Mouse (Mus musculus) forebrain, embryonic 15.5 days (tissue): ENCODE data around the gene Thap4. TPM values are rescaled to one million over a fixed set of nuclear protein-coding genes. Genes with fewer than 3 reads are reported as not detected.

ENCODE experiments used
- ATAC-seq: fragments of 200-750 bp; cut with Nextera tagmentation; replicated peaks from 2 replicates; pipeline ENCODE4 v1.8.0; 2017; ENCODE audit warnings: mild to moderate bottlenecking, moderate TSS enrichment, moderate library complexity
- H3K27ac ChIP-seq: fragments of 300-500 bp; sonication (generic); replicated peaks from 2 replicates; pipeline ENCODE4 v1.5.1; 2015; ENCODE audit warnings: mild to moderate bottlenecking, inconsistent platforms
- H3K27me3 ChIP-seq: fragments of 300-500 bp; sonication (generic); 2 replicates; pipeline ENCODE4 v1.6.1; 2015; ENCODE audit warnings: inconsistent platforms
- H3K36me3 ChIP-seq: fragments of 300-500 bp; sonication (generic); 2 replicates; pipeline ENCODE4 v1.6.1; 2015; ENCODE audit warnings: mild to moderate bottlenecking, inconsistent platforms
- H3K4me1 ChIP-seq: fragments of 300-500 bp; sonication (generic); 2 replicates; pipeline ENCODE4 v1.6.1; 2015; ENCODE audit warnings: inconsistent platforms
- H3K4me2 ChIP-seq: fragments of 300-500 bp; sonication (generic); replicated peaks from 2 replicates; pipeline ENCODE4 v1.6.1; 2015; ENCODE audit warnings: mild to moderate bottlenecking, inconsistent platforms
- H3K4me3 ChIP-seq: fragments of 300-500 bp; sonication (generic); 2 replicates; pipeline ENCODE4 v1.5.1; 2015; ENCODE audit warnings: mild to moderate bottlenecking, inconsistent platforms
- H3K9ac ChIP-seq: fragments of 300-500 bp; sonication (generic); replicated peaks from 2 replicates; pipeline ENCODE4 v1.6.1; 2015; ENCODE audit warnings: mild to moderate bottlenecking, inconsistent platforms
- H3K9me3 ChIP-seq: fragments of 300-500 bp; sonication (generic); 2 replicates; pipeline ENCODE4 v1.6.1; 2016; ENCODE audit warnings: inconsistent platforms
- WGBS: fragments of 180-500 bp; shearing (Covaris S2); methylation state at CpG from one replicate; pipeline ENCODE4 v1.1.7; 2015; ENCODE audit warnings: mixed read lengths; 5-methylcytosine and 5-hydroxymethylcytosine counted together
- polyA plus RNA-seq: library from polyadenylated mRNA; unstranded; fragments of >200 nt; fragmentation: Nextera tagmentation; extraction: Ambion mirVana; gene quantifications from 2 replicates; pipeline ENCODE4 v1.2.1, GENCODE M21; 2015

The Thap4 gene
- 43.1 and 47.4 TPM in 2 replicates for polyA plus RNA-seq

DNA sequence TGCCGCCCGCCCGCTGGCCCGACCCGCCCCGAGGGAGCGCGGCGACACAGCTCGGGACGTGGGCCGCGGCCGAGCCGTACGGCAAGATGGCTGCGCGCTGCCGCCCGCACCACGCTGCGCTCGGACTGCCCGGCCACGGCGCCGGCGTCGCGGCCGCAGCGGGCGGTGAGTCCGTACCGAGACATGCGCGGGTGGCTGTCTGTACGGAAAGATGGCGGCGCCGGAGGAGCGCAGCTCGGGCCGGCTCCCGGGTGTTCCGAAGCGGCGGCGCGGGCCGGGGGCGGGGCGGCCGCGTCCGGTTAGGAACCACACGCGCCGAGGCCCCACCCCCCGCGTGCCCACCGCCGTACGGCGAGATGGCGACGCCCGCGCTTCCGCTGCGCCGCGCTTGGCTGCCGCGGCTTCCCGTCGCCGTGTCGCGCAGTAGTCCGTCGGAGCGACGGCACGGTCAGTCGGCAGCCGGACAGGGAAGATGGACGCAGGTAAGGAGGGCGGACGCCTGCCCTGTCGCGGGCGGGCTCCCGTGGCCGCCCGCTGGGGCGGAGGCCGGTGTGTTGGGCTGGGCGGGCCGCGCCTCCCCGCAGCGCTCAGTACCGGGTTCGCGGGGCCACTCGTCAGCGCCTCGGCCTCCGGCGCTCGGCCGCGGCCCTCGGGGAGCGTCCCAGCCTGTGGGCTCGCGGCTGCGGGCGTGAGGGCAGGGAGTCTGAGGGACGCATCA, at the start of gene Thap4:
TSS of gene Thap4 (minus strand) at position 292 of the 718 bp plus-strand sequence.
- H3K4me2 ChIP-seq = peak within 1 kb of the TSS; percentile 85
- H3K9ac ChIP-seq = peak within 1 kb of the TSS; percentile 73
- WGBS = under 1% methylated on average over 95 of the region's 121 CpGs
- ATAC-seq = peak; percentile 95
- peak within 1 kb of the TSS; percentile 87 for H3K27ac ChIP-seq
- peaks cover 28% of the 10 kb centered on the region for H3K4me1 ChIP-seq
- no peaks in the 10 kb centered on the region for H3K9me3 ChIP-seq
- H3K4me3 ChIP-seq = peak within 1 kb of the TSS; percentile 98
- no peaks in the 10 kb centered on the region for H3K27me3 ChIP-seq
- H3K36me3 ChIP-seq = peaks cover 10% of the 10 kb centered on the region; the same call in 1 of the 2 replicates

DNA sequence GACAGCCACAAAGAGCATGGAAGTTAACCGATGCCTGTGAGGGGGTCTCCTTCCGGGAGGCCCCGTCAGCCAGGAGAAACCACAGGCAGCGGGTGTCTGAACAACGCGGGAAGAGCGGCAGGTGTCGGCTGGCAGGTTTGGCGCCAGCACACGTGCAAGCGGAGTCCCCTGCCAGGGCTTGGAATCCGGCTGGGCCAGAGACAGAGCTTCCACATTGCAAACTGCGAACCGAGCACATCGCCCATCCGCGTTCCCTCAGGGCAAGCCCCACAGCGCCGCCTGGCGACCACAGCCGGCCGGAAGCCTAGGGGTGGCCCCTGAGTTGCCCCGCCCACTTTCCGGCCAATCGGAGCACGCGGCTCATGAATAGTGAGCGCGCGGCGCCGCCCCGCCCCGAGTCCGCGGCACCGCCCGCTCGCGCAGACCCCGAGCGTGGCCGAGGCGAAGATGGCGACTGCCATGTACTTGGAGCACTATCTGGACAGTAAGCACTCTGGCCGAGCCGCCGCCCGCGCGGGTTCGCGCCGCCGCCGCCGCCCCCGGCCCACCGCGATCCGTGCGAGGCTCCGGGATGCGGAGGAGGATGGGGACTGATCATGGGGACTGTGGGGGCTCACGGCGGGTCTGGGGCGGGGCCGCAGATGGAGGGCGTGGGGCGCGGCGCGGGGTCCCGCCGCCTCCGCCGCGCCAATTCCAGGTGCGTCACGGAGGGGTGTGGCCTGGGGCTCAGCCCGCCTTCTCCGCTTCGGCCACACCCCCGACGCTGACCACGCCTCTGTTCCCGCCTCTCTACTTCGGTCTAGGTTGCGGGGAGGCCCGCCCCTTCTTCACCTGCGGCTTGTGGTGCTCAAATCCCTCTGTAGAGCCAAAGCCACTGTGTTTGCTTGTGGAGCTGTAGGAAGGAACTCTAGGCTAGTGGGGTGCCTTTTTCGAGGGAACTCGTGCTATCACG, 49.2 kb upstream of the Thap4 start, which contains the start of gene Ing5:
TSS of gene Ing5 (plus strand) at position 410 of the 952 bp plus-strand sequence.
- Histone ChIP-seq H3K36me3 (peaks cover 26% of the 10 kb centered on the region), H3K4me1 (peaks cover 33% of the 10 kb centered on the region), H3K4me3 (peak within 1 kb of the TSS; percentile 90), H3K4me2 (peak within 1 kb of the TSS; percentile 94), H3K9ac (peak within 1 kb of the TSS; percentile 82), H3K27ac (peak within 1 kb of the TSS; percentile 96), H3K27me3 (no peaks in the 10 kb centered on the region), H3K9me3 (no peaks in the 10 kb centered on the region)
- WGBS = under 1% methylated on average over 81 of the region's 94 CpGs
- peak; percentile 91 for ATAC-seq

DNA sequence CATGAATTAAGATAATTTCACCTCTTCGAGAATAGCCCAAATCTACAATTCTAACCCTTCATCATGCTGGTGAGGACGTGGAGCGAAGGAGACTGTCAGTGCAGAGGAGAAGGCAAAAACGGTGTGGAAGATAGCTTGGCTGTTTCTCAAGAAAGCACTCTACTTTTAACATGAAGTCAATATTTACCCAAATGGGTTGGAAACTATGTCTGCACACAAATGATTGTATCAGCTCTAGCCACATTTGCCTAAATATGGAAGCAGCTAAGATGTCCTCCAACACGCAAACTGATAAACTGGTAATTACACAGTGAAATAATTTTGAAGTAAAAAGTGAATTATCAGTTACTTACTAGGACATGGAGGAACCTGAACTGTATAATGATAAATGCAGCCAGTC, 48.1 kb upstream of the Thap4 start:
- no peak overlapping the region for H3K9ac ChIP-seq
- H3K4me1 ChIP-seq = peaks cover 33% of the 10 kb centered on the region
- peak overlapping the region; percentile 94 for H3K4me2 ChIP-seq
- H3K36me3 ChIP-seq = peaks cover 25% of the 10 kb centered on the region
- H3K27me3 ChIP-seq = no peaks in the 10 kb centered on the region
- no peaks in the 10 kb centered on the region for H3K9me3 ChIP-seq
- 81% methylated on average over 5 of the region's 5 CpGs for WGBS
- ATAC-seq = no peak
- peak overlapping the region; percentile 96 for H3K27ac ChIP-seq
- H3K4me3 ChIP-seq = 0 out of 2 replicates have a peak overlapping the region, but pooled peaks have one; percentile 90

DNA sequence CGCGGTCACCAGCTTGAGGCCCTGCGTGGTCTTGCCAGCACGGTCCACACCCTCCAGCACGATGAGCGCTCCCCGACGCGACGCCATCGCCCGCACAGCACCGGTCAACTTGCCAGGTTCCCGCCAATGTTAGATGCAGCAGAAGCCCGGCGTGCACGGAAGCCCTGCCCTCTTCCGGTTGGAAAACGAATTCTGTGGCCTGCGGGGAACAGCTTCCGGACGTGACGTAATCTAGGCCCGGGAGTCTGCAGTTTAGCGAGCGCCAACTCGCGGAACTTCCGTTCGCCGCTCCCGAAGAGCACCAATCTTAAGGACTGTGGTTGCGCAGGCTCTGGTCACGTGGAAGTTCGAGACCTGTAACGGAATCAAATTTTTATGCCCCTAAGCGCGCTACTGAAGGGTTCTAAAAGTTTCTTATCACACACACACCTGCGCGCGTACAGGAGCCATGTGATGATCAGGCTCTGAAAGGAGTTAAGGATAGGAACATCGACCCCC, 47.1 kb upstream of the Thap4 start, which contains the start of gene Dtymk:
TSS of gene Dtymk (minus strand) at position 194 of the 498 bp plus-strand sequence.
- H3K9ac ChIP-seq = peak within 1 kb of the TSS; percentile 74
- peak within 1 kb of the TSS; percentile 94 for H3K4me2 ChIP-seq
- WGBS = under 1% methylated on average over 42 of the region's 42 CpGs
- H3K36me3 ChIP-seq = peaks cover 21% of the 10 kb centered on the region
- no peaks in the 10 kb centered on the region for H3K9me3 ChIP-seq
- peak; percentile 66 for ATAC-seq
- no peaks in the 10 kb centered on the region for H3K27me3 ChIP-seq
- peaks cover 33% of the 10 kb centered on the region for H3K4me1 ChIP-seq
- peak within 1 kb of the TSS; percentile 96 for H3K27ac ChIP-seq
- peak within 1 kb of the TSS; percentile 72 for H3K4me3 ChIP-seq

DNA sequence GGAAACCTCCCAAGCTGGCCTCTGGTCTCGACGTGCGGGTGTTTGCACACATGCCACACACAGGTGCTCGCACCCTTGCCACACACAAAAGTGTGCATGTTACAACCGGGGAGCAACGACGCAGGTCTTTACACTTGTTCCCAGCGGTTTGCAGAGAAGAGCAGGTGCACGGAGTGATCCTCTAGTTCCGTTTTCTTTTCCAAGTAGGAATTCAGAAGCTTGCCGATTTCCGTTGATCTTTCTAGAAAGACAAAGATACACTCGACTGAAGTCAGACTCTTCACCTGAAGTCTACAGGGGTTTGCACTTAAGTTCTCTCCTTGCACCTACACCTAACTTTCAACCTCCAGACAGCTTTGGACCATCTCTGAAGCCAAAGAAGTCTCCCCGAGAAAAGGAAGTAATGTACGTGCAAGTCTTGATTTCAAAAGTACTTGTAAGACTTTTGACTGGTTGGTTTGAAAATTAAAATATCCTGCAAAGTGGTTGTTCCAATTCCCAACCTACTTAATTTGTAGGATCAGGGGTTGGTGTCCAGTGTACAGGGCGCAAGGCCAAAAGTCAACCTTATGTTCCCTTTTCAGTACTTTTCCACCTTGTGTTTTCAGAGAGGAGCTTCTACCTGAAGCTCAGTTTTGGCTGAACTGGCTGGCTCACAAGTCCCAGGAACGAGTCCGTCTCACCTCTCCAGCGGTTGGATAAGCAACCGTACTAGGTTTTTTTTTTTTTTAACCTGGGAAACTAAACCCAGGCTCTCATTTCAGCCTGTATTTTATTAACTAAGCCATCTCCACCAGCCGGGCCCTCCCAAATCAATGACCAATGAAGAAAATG, 46.2 kb upstream of the Thap4 start:
- ATAC-seq = no peak
- peak overlapping the region; percentile 78 for H3K27ac ChIP-seq
- 78% methylated on average over 21 of the region's 21 CpGs for WGBS
- H3K4me3 ChIP-seq = peak overlapping the region; percentile 72
- H3K27me3 ChIP-seq = no peaks in the 10 kb centered on the region
- H3K9ac ChIP-seq = peak overlapping the region; percentile 74
- peaks cover 33% of the 10 kb centered on the region for H3K4me1 ChIP-seq
- no peaks in the 10 kb centered on the region for H3K9me3 ChIP-seq
- peak overlapping the region; percentile 94 for H3K4me2 ChIP-seq
- H3K36me3 ChIP-seq = peaks cover 22% of the 10 kb centered on the region

DNA sequence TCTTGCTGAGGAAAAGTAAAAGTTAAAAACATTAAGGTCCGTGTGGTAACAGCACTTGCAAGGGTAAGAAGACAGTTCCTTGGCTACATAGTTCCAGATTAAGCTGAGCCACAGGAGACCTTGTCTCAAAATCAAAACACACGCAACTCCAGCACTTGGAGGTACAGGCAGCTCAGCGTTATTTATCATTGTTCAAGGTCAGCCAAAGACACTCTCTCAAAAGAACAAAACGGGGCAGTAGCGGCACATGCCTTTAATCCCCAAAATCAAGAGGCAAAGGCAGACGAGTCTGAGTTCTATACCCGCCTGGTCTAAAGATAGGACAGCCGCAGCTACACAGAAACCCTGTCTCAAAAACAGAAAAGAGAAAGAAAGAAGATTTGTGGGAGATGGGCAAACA, 41.2 kb upstream of the Thap4 start:
- Histone ChIP-seq H3K4me1 (peaks cover 4% of the 10 kb centered on the region), H3K27ac (no peak overlapping the region), H3K4me2 (no peak overlapping the region), H3K36me3 (peaks cover 63% of the 10 kb centered on the region), H3K9me3 (no peaks in the 10 kb centered on the region), H3K9ac (no peak overlapping the region), H3K27me3 (no peaks in the 10 kb centered on the region), H3K4me3 (no peak overlapping the region)
- no peak for ATAC-seq
- WGBS = 81% methylated on average over 8 of the region's 8 CpGs

DNA sequence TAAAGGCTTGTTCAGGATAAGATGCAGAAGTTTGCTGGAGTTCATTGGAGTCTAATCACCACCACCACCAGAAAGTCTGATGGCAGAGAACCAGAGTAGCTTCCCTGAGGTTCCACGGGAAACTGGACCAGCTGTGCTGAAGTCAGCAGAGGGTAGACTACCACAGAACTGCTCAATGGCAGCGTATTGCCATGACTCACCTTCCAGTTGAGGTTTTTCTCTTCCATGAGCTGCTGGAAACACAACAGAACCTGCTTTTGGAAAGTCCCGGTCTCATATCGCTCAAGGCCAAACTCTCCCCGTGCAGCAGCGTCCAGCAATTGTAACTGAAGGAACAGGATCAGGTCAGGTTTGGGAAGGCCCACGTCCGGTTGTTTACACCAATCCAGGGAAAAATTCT, 39.9 kb upstream of the Thap4 start:
- Histone ChIP-seq H3K27me3 (no peaks in the 10 kb centered on the region), H3K9me3 (no peaks in the 10 kb centered on the region), H3K4me3 (no peak overlapping the region), H3K9ac (no peak overlapping the region), H3K4me1 (no peaks in the 10 kb centered on the region), H3K4me2 (no peak overlapping the region), H3K27ac (no peak overlapping the region), H3K36me3 (peaks cover 73% of the 10 kb centered on the region)
- WGBS = 95% methylated on average over 8 of the region's 8 CpGs
- ATAC-seq = no peak

DNA sequence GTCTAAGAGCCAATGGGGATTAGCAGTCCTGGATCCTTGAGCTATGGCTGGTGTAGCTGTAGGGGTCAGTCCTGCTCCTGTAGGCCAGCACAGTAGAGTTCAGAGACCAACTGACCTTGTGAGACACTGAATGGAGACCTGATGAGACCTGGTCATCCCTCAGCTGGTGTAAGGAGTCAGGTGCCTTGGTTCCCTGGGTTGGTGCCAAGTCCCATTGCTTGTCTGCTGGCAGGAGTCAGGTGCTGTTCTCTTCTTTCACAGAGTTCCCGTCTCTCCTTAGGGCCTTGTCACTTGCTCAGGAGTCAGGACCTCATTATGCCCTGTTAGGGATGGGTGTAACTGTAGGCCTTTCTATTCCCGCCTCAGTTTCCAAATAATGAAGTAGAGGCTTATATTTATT, 32.2 kb upstream of the Thap4 start:
- Histone ChIP-seq H3K27me3 (no peaks in the 10 kb centered on the region), H3K9ac (no peak overlapping the region), H3K4me2 (no peak overlapping the region), H3K4me3 (no peak overlapping the region), H3K36me3 (peaks cover 87% of the 10 kb centered on the region), H3K27ac (no peak overlapping the region), H3K4me1 (no peaks in the 10 kb centered on the region), H3K9me3 (no peaks in the 10 kb centered on the region)
- WGBS = 87% methylated on average over 2 of the region's 2 CpGs
- no peak for ATAC-seq

- no peak overlapping the region for H3K4me2 ChIP-seq
- no peak overlapping the region for H3K4me3 ChIP-seq
- no peaks in the 10 kb centered on the region for H3K4me1 ChIP-seq
- ATAC-seq = no peak
- H3K27ac ChIP-seq = no peak overlapping the region
- H3K9ac ChIP-seq = no peak overlapping the region
- no peaks in the 10 kb centered on the region for H3K9me3 ChIP-seq
- H3K27me3 ChIP-seq = no peaks in the 10 kb centered on the region
- H3K36me3 ChIP-seq = peaks cover 70% of the 10 kb centered on the region
- WGBS = 91% methylated on average over 5 of the region's 5 CpGs
These were observed 22.0 kb upstream of the Thap4 start for GRCm38 (mm10) chr1:93776686-93777085.

DNA sequence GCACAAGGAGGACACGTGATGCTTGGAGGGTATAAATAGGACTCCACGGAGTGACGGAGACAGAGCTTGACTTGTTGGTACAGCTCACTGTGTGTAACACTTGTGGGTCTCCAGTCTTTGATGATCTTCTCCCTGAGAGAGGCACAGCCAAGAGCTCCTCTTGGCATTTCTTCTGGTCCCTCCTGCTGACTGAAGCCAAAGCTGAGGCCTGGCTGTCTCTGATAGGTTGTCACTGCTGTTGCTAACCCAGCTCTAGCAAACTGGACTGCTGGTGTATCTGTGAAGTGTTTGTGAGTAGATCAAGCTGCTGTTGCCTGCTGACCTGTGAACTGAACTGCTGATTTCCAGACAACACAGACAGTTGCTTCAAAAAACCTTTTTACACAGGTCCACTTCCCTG, 15.2 kb upstream of the Thap4 start:
- Histone ChIP-seq H3K4me3 (no peak overlapping the region), H3K4me1 (no peaks in the 10 kb centered on the region), H3K27me3 (no peaks in the 10 kb centered on the region), H3K27ac (no peak overlapping the region), H3K9me3 (no peaks in the 10 kb centered on the region), H3K9ac (no peak overlapping the region), H3K36me3 (peaks cover 34% of the 10 kb centered on the region), H3K4me2 (no peak overlapping the region)
- no peak for ATAC-seq
- 96% methylated on average over 3 of the region's 3 CpGs for WGBS

GRCm38 (mm10) chr1:93767600-93767999, 12.9 kb upstream of the Thap4 start:
- Histone ChIP-seq H3K4me2 (no peak overlapping the region), H3K9me3 (no peaks in the 10 kb centered on the region), H3K27ac (no peak overlapping the region), H3K36me3 (peaks cover 18% of the 10 kb centered on the region; the same call in 1 of the 2 replicates), H3K4me3 (no peak overlapping the region), H3K27me3 (no peaks in the 10 kb centered on the region), H3K9ac (no peak overlapping the region), H3K4me1 (no peaks in the 10 kb centered on the region)
- ATAC-seq = no peak
- WGBS = 98% methylated on average over 6 of the region's 6 CpGs
